Comparison of ENCODE assay signal across 9 mouse cellular contexts in genomic region chr5:134173206-134173605, GRCm38 (mm10). TPM values are rescaled to one million over a fixed set of nuclear protein-coding genes. Genes with fewer than 3 reads are reported as not detected.
DNase-seq lines count a peak whose midpoint lies in the region; TF ChIP-seq lines count a peak whose summit lies in the region.
"Had no signal": no experiment of that assay in that cellular context is flagged by ENCODE, and none has a peak within 500 bp of the region (broad histone marks: within the 10 kb centered on the region; RNA-seq: fewer than 3 reads in every experiment).

No protein-coding gene starts in this region.

- H3K4me1 ChIP-seq in embryonic fibroblast, embryonic 13.5 days (ENCODE audit: control insufficient read depth, insufficient read depth, low read length), result 0 out of 2 replicates have a peak, but pooled peaks cover 2% of the 10 kb centered on the region

- peak; percentile 53 for DNase-seq in heart, postnatal 4 days
- DNase-seq in heart, adult 9 months (ENCODE audit: low spot score in 2 of 2), result no peak
- DNase-seq in 416B (ENCODE audit: low read depth) (peak; percentile 85), MEL-GATA-1-ER (ENCODE audit: extremely low read depth, low read depth) (peak; percentile 66)
- peak; percentile 10 to 42 for DNase-seq in spleen, postnatal 36 days (ENCODE audit: low spot score in 2 of 2)
- no peak for DNase-seq in yolk sac, embryonic 10.5 days (ENCODE audit: low spot score)
- no peak for DNase-seq in layer of hippocampus, postnatal 14 days (ENCODE audit: low spot score in 2 of 2)

- H3K27ac ChIP-seq in embryonic fibroblast, embryonic 13.5 days (ENCODE audit: insufficient read depth, low read length), result no peak overlapping the region
- H3K27ac ChIP-seq: liver, embryonic 15.5 days had no signal

- no peak for TF ChIP-seq POLR2A in embryonic fibroblast, embryonic 13.5 days (IDR thresholded peaks at IDR 0.05; ENCODE audit: low read depth, low read length)

- peak; percentile 69 for TF ChIP-seq CTCF in embryonic fibroblast, embryonic 13.5 days (IDR thresholded peaks at IDR 0.05; ENCODE audit: borderline replicate concordance, insufficient read depth, low read length)

- no peak overlapping the region for H3K4me3 ChIP-seq in embryonic fibroblast, embryonic 13.5 days (ENCODE audit: insufficient read depth, low read length)
- H3K4me3 ChIP-seq: liver, embryonic 15.5 days had no signal

RNA-seq across cellular contexts. Expression of gene Rcc1l, which starts 3.4 kb away (rescaled TPM):
- total RNA-seq in heart, postnatal 4 days (2021), result 10 to 100 TPM; 26.9 to 30.6 TPM
- 10.1 and 11.1 TPM in 2 replicates for polyA plus RNA-seq in embryonic fibroblast, embryonic 13.5 days (2011; ENCODE audit: insufficient read length, low read depth, missing spikeins)
- 10 to 100 TPM; 14.8 to 17.5 TPM for total RNA-seq in layer of hippocampus, postnatal 14 days (2021)

RNA-seq across cellular contexts. Expression of gene Gtf2ird2, which starts 10.6 kb away (rescaled TPM):
- 1 to 10 TPM; 6.9 to 9.3 TPM for total RNA-seq in heart, postnatal 4 days (2021)
- 4.5 and 7.1 TPM in 2 replicates for polyA plus RNA-seq in embryonic fibroblast, embryonic 13.5 days (2011; ENCODE audit: insufficient read length, low read depth, missing spikeins)
- total RNA-seq in layer of hippocampus, postnatal 14 days (2021), result 10 to 100 TPM; 13.1 to 17.9 TPM

RNA-seq across cellular contexts. Expression of gene Ncf1, which starts 56.2 kb away (rescaled TPM):
- total RNA-seq in heart, postnatal 4 days (2021), result 1 to 10 TPM; 2.1 to 2.5 TPM
- 1.3 TPM in 1 of 2 replicates, not detected in the other for polyA plus RNA-seq in embryonic fibroblast, embryonic 13.5 days (2011; ENCODE audit: insufficient read length, low read depth, missing spikeins)
- 1 to 10 TPM; 8.2 to 9.1 TPM for total RNA-seq in layer of hippocampus, postnatal 14 days (2021)

Comparison
In these comparisons a context has a peak if more than half of its experiments do, and no peak if none do; other contexts are left out.
1. DNase-seq: peak in heart, postnatal 4 days (single experiment), 416B (single experiment), MEL-GATA-1-ER (single experiment) and spleen, postnatal 36 days (2 of 2); none in heart, adult 9 months (0 of 2), yolk sac, embryonic 10.5 days (single experiment) and layer of hippocampus, postnatal 14 days (0 of 2).